Mouse (Mus musculus) lung, postnatal 0 days (tissue): ENCODE measurements around the gene Cep112.

ENCODE experiments used
- CTCF ChIP-seq: IDR thresholded peaks from 2 replicates; pipeline ENCODE4 v1.5.1; 2016; ENCODE audit warnings: antibody characterized with exemption, mild to moderate bottlenecking
- EP300 ChIP-seq: IDR thresholded peaks from 2 replicates; pipeline ENCODE4 v1.6.1; 2016; ENCODE audit warnings: antibody characterized with exemption, mild to moderate bottlenecking, control low read depth

- no peak for TF ChIP-seq CTCF
- TF ChIP-seq EP300, result no peak
These were observed 466.3 kb downstream of the Cep112 start for GRCm38 (mm10) chr11:108891111-108891870.
